In the genomic region with DNA sequence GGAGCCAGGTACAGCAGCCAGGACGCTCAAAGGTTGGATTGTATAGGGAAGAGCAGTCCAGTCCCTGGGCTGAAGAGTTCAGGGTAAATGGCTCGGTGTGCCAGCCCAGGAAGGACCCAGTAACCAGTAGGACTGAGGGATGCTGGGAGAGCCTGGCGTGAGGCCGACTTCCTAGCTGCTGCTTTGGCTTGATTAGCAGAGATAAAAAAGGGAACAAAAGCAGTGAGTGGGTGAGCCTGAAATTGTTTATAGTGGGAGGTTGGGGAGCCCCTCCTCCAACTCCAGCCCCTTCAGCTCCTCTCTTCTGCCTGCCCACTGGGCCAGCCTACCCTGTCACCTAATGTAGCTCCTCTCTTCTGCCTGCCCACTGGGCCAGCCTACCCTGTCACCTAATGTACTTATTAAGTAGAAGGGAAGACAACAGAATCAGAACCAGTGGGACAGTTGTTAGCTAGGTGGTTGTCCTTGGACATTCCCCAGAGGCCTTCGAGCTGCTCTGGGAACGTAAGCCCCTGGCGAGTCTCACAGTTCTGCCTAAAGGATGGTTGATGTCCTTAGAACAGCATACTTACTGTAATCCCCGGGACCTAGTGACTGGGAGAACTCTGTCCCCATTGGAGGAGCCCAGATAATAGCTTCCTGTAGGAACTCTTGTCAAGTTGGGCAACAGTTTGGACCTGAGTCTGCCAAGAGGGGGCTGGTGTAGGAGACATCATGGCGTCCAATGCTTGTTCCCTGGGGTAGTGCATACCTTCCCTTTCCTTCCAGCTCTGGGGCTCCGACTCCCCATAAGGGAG, we compare ENCODE assay signal across 10 mouse cellular contexts. TPM values are rescaled to one million over a fixed set of nuclear protein-coding genes. Genes with fewer than 3 reads are reported as not detected.
DNase-seq lines count a peak whose midpoint lies in the region; ATAC-seq and TF ChIP-seq lines count a peak whose summit lies in the region.
"Had no signal": no experiment of that assay in that cellular context is flagged by ENCODE, and none has a peak within 500 bp of the region (broad histone marks: within the 10 kb centered on the region; RNA-seq: fewer than 3 reads in every experiment).

No protein-coding gene starts in this region.

- peaks cover 68% of the 10 kb centered on the region for H3K36me3 ChIP-seq in hindbrain, embryonic 10.5 days
- 0 out of 2 replicates have a peak, but pooled peaks cover 2% of the 10 kb centered on the region for H3K36me3 ChIP-seq in hindbrain, embryonic 11.5 days (ENCODE audit: control insufficient read depth, insufficient read depth, low read length)

- no peak overlapping the region for H3K4me2 ChIP-seq in hindbrain, embryonic 11.5 days (replicated peaks; ENCODE audit: low read depth, low read length)
- H3K4me2 ChIP-seq: stomach, embryonic 15.5 days had no signal

- no peaks in the 10 kb centered on the region for H3K27me3 ChIP-seq in hindbrain, embryonic 10.5 days (ENCODE audit: insufficient read depth, poor library complexity, severe bottlenecking)
- no peaks in the 10 kb centered on the region for H3K27me3 ChIP-seq in hindbrain, embryonic 11.5 days (ENCODE audit: control insufficient read depth, insufficient read depth, low read length)
- H3K27me3 ChIP-seq: stomach, embryonic 15.5 days had no signal

- no peak overlapping the region for H3K4me3 ChIP-seq in hindbrain, embryonic 10.5 days
- no peak overlapping the region for H3K4me3 ChIP-seq in hindbrain, embryonic 11.5 days (ENCODE audit: low read depth, low read length)
- no peak overlapping the region for H3K4me3 ChIP-seq in olfactory bulb, adult 2 months (ENCODE audit: insufficient read depth, low read depth, low read length)
- H3K4me3 ChIP-seq: stomach, embryonic 15.5 days had no signal

- ATAC-seq in hindbrain, embryonic 11.5 days (ENCODE audit: low FRiP score) = no peak
- ATAC-seq in CD4-positive, CD25-positive, alpha-beta regulatory T cell, adult 4 months = no peak

- no peak for TF ChIP-seq POLR2A in olfactory bulb, adult 2 months (IDR thresholded peaks at IDR 0.05; ENCODE audit: insufficient read depth, low read depth, low read length)

- peaks cover 11% of the 10 kb centered on the region; the same call in 1 of the 2 replicates for H3K4me1 ChIP-seq in hindbrain, embryonic 10.5 days (replicated peaks)
- H3K4me1 ChIP-seq in hindbrain, embryonic 11.5 days (replicated peaks; ENCODE audit: control insufficient read depth, insufficient read depth, low read length) = no peaks in the 10 kb centered on the region
- peaks cover 43% of the 10 kb centered on the region for H3K4me1 ChIP-seq in olfactory bulb, adult 2 months (ENCODE audit: control insufficient read depth, insufficient read depth, low read length)
- H3K4me1 ChIP-seq: stomach, embryonic 15.5 days had no signal

- 90% methylated on average over 10 of the region's 10 CpGs for WGBS in hindbrain, embryonic 10.5 days
- 87% methylated on average over 10 of the region's 10 CpGs for WGBS in hindbrain, embryonic 11.5 days
- 39% methylated on average over 10 of the region's 10 CpGs for WGBS in olfactory bulb, adult 2 months

- TF ChIP-seq CTCF in olfactory bulb, adult 2 months (IDR thresholded peaks at IDR 0.05; ENCODE audit: insufficient read depth, low read depth, low read length) = no peak

- H3K9ac ChIP-seq in hindbrain, embryonic 11.5 days (ENCODE audit: low read depth, low read length) = no peak overlapping the region
- H3K9ac ChIP-seq: liver, embryonic 14.5 days; stomach, embryonic 15.5 days had no signal

- no peaks in the 10 kb centered on the region for H3K9me3 ChIP-seq in hindbrain, embryonic 10.5 days
- no peaks in the 10 kb centered on the region for H3K9me3 ChIP-seq in hindbrain, embryonic 11.5 days (ENCODE audit: control insufficient read depth, low read length)
- H3K9me3 ChIP-seq: stomach, embryonic 15.5 days had no signal

- 0 out of 2 replicates have a peak overlapping the region, but pooled peaks have one; percentile 24 for H3K27ac ChIP-seq in hindbrain, embryonic 10.5 days
- no peak overlapping the region for H3K27ac ChIP-seq in hindbrain, embryonic 11.5 days (ENCODE audit: low read depth, low read length)
- H3K27ac ChIP-seq in olfactory bulb, adult 2 months (ENCODE audit: insufficient read depth, low read depth, low read length) = peak overlapping the region; percentile 95
- H3K27ac ChIP-seq: liver, embryonic 14.5 days; stomach, embryonic 15.5 days had no signal

- DNase-seq in hindbrain, embryonic 10.5 days (ENCODE audit: low spot score) = no peak
- no peak for DNase-seq in hindbrain, embryonic 11.5 days (ENCODE audit: low spot score)
- peak; percentile 71 for DNase-seq in cerebellum, adult 9-11 months
- peak; percentile 67 for DNase-seq in layer of hippocampus, adult 11-12 months (ENCODE audit: low spot score)
- DNase-seq in urinary bladder, adult 2 months (ENCODE audit: low spot score) = no peak
- DNase-seq in spleen, postnatal 4 days (ENCODE audit: low spot score in 2 of 2) = no peak

RNA-seq across cellular contexts. Expression of gene Vps35l, which starts 37.8 kb away (rescaled TPM):
- 67.1 and 78.8 TPM in 2 replicates for polyA plus RNA-seq in hindbrain, embryonic 10.5 days (2016; fragmentation: Nextera tagmentation; extraction: Ambion mirVana)
- 74.4 and 83.3 TPM in 2 replicates for polyA plus RNA-seq in hindbrain, embryonic 11.5 days (2014; fragmentation: Nextera tagmentation; extraction: Ambion mirVana)
- not detected in 2 replicates for polyA plus RNA-seq in olfactory bulb, adult 2 months (2012; ENCODE audit: insufficient read depth, insufficient read length, low replicate concordance, missing spikeins)
- 48.9 and 54.2 TPM in 2 replicates for polyA plus RNA-seq in urinary bladder, adult 2 months (2012; rRNA removed)
- 100 to 1,000 TPM in 1 of 2 experiments, 10 to 100 TPM in 1; 67.3 to 132 TPM for polyA plus RNA-seq in CD4-positive, CD25-positive, alpha-beta regulatory T cell, adult 4 months (2017; shearing (Covaris generic))

Comparison
In these comparisons a context has a peak if more than half of its experiments do, and no peak if none do; other contexts are left out.
1. DNase-seq: peak in cerebellum, adult 9-11 months (single experiment) and layer of hippocampus, adult 11-12 months (single experiment); none in hindbrain, embryonic 10.5 days (single experiment), hindbrain, embryonic 11.5 days (single experiment), urinary bladder, adult 2 months (single experiment) and spleen, postnatal 4 days (0 of 2).